Mouse (Mus musculus): ENCODE measurements at regions not wholly inside any gene's neighbourhood (a gene's known extent, or its start where the extent isn't known, plus 50 kb on each side); places are given as distances from the start of the nearest gene placed in this dataset.

DNA sequence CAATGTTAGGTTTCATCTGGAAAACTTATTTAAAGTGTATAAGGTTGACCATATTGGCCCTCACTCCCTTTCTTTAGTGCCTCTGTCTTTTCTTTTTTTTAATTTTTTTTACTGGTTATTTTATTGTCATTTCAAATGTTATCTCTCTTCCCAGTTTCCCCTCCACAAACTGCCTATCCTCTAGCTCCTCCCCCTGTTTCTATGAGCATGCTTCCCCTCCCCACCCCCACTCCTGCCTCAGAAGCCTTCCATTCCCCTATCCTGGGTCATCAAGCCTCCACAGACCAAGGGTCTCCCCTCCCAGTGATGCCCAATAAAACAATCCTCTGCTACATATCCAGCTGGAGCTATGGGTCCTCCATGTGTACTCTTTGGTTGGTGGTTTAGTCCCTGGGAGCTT is 2134.9 kb upstream of the Lrrc6 start:
- DNase-seq (ENCODE audit: low spot score), result no peak

DNA sequence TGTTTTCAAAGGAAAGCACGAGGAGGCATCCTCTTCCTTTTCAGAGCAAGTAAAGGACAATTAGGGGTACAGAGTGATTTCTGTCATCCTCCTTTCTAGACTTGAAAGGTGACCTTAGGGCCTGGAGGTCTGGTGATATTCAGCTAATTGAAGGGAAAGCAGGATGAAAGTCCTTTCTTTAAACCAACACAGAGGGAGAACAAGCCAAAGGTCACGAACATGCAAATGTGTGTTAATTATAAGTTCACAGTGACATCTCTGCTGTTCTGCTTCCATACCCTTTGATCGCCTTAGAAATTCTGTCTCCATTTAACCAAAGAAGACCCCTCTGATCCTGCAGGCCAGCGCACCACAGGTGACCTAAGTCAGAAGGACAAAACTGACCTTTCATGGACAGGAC is 2126.3 kb upstream of the Lrrc6 start:
- no peak for DNase-seq (ENCODE audit: low spot score)

GRCm38 (mm10) chr15:68624831-68625230 is 2124.1 kb upstream of the Lrrc6 start:
- no peak for DNase-seq (ENCODE audit: low spot score)

DNA sequence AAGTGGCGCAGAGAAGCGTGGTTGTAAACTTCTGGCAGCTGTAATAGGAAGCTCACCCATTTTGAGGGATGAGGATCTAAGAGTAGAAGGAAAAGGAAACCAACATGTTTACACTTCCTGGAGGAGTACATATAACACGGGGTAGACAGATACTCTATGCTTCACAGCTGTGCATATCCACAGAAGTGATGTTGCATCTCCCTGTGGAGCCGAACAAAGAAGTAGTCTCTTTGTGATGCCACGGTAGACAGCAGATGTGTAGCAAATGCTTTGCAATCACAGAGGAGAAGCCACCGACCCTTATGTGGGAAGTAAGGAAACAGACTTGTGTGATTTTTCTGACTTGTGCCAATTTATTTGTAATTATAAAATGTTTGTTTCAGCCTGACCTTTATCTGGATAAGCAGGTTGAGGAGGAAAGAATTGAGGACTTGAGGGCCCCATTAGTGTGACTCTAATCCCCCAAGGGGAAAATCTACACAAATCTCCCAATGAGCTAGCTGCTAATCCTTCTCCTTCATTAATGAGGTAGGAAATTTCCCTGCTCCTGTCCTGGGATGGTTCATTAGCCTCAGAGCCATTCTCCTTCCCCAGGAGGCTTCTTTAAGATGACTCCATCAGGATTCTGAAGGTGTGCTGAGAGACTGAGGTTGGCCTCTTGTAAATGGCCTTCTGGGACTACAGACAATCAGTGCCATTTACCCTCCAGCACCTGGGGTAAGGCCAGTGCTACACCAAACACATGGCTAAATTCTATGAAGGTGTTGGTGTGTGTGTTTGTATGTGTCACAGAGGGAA is 2119.9 kb upstream of the Lrrc6 start:
- DNase-seq (ENCODE audit: low spot score), result no peak

DNA sequence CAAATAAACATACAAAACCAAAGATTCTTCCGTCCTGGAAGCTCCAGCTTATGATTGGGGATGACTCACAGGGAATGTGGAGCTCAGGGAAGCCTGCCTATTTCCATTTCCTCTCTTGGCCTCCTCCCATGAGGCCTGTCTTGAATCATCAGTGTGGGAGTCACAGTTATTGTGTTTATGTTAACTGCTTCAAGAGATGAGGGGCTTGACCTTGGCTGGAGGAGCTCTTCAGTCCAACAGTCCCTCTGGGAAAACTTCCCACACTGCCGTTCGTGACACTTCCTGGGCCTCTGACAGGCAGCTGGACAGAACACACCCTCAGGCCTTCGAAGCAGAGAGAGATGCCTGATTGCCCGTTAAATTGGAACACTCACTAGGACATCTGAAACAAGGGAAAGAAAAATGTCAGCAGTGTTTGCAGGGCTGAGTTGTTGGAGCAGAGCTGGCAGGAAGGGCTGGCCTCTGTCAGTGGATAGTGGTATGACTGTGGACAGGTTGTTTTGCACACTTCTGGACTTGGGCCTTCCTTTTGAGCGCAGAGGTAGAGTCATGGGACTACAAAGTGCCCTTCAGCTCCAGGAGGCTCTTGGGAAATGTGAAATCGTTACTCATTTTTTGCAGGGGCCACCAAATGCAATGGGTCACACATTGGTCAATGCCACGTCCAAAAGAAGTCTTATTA is 2105.5 kb upstream of the Lrrc6 start:
- DNase-seq (ENCODE audit: low spot score), result peak; percentile 4

DNA sequence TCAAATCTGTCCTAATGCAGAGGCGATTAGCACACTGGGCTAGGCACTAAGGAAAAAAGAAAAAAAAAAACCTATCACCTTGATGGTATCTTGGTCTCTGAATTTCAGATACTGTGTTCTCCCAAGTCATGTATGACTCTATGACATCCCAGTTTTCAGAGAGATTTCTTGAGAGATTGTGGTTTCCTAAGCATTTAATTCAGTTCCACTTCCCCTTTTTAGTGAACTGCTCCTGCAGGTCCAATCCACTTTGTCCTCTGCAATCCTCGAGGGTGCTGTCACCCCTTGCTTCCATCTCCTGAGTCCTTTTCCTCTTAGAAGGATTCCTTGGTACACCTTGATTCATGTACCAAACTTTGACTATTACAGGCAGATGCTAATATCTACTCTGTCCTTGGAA is 2104.8 kb upstream of the Lrrc6 start:
- no peak for DNase-seq (ENCODE audit: low spot score)

DNA sequence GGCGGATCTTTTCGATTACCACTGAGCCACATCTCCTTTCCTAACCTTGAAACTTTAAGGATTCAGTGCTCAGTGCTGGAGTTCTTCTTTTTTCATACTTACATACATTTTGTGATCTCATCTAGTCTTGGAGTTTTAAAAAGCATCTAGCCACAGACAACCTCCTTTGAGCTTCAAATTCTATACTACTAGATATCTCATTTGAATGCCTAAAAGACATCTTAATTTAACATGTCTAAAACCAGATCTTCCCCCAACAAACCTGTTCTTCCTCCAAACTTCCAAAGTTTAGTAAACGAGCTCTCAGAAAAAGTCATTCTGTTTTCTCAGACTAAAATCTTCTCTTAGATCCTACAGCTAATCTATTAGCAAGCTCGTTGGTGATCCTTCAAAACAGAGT is 2081.5 kb upstream of the Lrrc6 start:
- no peak for DNase-seq (ENCODE audit: low spot score)

DNA sequence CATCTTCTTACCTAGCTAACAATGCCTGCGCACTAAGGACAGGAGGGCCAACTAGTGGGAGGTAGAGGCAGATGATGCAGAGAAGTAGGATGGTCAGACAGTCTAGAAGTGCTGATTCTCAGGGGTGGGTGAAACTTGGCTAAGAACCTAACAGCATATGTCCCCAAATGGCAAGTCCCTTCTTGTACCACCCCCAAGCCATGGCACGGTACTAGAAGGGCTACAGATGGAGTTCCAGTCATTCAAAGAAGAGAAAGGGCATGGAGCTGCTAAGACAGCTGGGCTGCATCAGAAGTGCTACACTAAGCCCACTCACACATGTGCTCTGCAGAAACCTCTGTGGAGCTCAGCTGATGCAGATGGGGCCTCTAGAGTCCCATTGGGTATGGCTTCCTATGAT is 2078.8 kb upstream of the Lrrc6 start:
- DNase-seq (ENCODE audit: low spot score), result no peak

- no peak for DNase-seq (ENCODE audit: low spot score)
These were observed 2059.9 kb upstream of the Lrrc6 start for GRCm38 (mm10) chr15:68560654-68561053.

DNA sequence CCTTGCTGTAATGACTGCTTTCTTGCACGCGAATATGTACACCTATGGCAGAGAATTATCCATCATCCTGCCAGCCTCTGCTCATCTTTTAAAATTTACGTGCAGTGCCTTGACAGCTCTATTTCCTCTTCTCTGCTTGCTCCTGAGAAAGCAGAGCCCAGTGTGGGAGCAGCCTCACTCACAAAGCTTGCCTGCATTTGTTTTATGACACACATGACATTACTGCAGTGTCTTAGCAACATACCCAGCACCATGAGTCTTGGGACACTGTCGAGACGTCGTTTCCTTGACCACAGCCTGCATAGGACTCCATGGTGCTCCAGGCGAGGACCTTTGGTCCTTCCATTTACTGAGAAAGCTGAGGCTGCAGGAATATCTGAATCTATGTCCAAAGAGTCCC is 2055.4 kb upstream of the Lrrc6 start:
- no peak for DNase-seq (ENCODE audit: low spot score)

DNA sequence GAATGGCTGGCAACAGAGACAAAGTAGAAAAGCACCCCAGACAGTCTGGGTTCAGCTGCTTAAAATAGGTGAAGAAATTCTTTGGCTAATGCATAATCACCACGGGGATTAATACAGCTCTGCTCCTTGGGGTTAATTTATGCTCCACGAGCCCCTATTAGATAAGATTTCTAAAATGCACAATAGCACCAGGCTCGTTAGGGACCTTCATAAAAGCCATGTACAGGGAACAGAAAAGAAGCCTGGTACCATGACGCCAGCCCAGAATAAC is 2035.3 kb upstream of the Lrrc6 start:
- DNase-seq (ENCODE audit: low spot score), result no peak

DNA sequence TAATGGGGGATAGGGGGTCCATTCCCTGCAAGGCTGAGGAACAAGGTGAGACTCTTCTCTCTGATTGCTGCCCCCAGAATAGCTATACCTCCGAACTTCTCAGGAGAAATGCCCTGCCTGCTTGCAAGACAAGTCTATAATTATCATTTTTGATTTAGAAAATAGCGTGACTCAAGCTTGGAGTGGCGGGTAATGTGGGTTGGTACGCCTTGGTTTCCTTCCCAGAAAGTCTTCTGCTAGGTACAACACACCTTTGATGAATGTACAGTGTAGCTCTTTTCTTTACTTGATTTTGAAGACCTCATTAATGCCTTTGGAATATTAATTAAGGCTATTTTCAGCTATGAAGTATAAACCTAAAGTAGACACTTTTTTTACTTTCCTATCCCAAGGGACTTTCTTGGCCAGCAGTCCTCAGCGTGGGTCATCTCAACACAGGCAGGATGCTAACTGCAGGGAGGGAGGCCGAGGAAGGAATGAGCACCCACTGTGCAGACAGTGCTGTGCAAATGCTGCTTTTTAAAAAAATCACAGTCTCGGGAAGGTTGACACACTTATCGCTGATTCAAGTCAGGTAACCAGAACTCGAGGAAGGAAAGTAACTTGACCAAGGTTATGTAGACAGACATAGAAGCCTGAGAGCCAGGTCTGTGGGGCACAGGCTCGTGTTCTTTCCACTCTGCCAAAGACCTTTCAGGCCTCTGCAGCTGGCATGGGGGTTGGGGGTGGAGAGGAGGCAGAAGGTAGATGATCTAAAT is 2034.8 kb upstream of the Lrrc6 start:
- no peak for DNase-seq (ENCODE audit: low spot score)

- no peak for DNase-seq (ENCODE audit: low spot score)
These were observed 2020.0 kb upstream of the Lrrc6 start for GRCm38 (mm10) chr15:68520759-68521158.

- DNase-seq (ENCODE audit: low spot score), result no peak
These were observed 2011.7 kb upstream of the Lrrc6 start for GRCm38 (mm10) chr15:68512431-68512830.

DNA sequence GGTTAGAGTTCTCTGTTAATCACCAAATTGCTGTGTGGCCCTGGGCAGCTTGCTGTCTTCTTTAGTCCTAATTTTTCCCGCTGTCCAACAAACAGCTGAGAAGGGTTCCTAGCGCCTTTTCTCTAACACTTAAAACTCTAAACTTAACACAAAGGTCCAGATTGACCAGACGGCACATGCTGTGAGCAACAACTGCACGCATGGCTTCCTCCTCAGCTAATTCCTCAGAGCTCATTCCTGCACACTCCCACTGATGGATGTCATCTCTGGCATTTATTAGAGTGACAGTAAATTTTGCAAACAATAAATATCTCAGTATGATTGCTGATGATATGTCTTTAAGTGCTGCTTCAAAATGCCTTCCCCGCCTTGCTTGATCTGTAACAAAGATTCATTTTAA is 2007.5 kb upstream of the Lrrc6 start:
- DNase-seq (ENCODE audit: low spot score), result no peak

DNA sequence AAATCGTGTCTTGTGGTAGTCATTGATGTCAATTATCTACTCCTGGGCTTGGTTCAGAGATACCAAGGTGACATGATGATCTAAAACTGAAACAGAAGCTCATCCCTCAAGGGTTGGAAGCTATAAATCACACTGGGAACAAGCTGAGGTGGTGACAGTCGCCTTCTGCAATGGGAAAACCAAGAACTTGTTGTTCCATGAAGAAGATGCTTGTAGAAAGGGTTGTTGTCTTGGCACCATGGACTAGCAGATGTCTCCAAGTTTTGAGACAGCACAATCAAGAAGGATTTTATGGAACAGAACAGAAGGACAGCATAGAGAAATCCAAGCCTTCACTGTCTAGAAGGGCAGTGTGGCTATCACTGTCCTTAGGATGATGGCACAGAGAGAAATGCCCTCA is 2005.4 kb upstream of the Lrrc6 start:
- DNase-seq (ENCODE audit: low spot score), result no peak

DNA sequence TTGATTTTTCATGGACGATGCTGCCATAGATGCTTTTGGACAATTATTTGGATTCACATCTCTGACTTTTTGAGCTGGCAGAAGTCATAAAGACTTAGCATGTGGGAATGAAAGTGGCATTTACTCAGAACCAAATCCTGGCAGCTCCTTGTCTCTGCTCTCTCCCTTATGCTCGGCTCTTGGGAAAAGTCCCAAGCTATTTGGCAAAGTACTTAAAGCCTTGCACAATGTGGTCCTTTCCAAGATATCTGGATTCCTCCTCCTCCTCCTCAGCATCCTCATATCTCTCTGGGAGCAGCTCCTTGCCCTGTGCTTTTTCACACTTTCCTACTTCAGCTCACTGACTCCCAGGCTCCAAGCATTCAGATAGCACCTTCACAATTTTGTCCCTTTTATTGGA is 1995.7 kb upstream of the Lrrc6 start:
- DNase-seq (ENCODE audit: low spot score), result no peak

- DNase-seq (ENCODE audit: low spot score), result no peak
These were observed 1984.1 kb upstream of the Lrrc6 start for GRCm38 (mm10) chr15:68484789-68485188.

DNA sequence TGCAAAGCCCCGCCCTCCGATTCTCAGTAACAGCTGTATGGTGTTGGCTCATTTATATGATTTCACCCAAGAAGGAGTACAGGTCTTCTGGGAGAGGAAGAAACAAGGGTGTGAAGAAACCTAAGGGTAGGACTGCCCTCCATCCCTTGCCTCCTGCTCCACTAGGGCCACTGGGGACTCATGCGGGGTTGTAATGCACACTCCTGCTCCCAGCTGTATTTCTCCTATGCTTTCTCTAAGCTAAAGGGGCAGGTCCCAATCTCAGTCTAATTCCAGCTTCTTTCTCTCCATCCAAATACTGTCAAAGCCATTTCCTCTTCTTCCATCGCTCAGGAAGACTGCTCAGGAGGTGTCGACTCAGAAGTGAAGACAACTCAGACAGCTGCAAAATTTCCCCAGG is 1977.0 kb upstream of the Lrrc6 start:
- DNase-seq (ENCODE audit: low spot score), result no peak

GRCm38 (mm10) chr15:68471928-68472327 is 1971.2 kb upstream of the Lrrc6 start:
- DNase-seq (ENCODE audit: low spot score), result no peak

GRCm38 (mm10) chr15:68462851-68463250 is 1962.1 kb upstream of the Lrrc6 start:
- DNase-seq (ENCODE audit: low spot score), result peak; percentile 3

DNA sequence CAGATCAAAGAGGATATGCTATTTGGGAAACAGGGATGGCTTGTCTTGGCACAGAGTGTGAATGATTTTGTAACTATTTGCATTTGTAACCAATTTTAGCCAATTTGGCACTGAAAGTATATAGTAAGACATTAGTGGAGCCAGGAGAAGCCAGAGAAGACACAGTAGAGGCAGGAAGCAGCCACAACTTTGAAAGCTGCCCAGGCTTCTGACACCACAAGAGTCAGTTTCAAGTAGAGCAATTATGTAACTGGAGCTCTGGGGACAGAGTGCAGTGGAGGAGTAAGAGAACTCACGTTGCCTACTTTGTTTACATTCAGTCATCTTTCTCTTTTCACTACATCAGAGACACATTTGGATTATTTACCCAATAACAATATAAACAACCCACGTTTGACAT is 1956.5 kb upstream of the Lrrc6 start:
- DNase-seq (ENCODE audit: low spot score), result no peak

DNA sequence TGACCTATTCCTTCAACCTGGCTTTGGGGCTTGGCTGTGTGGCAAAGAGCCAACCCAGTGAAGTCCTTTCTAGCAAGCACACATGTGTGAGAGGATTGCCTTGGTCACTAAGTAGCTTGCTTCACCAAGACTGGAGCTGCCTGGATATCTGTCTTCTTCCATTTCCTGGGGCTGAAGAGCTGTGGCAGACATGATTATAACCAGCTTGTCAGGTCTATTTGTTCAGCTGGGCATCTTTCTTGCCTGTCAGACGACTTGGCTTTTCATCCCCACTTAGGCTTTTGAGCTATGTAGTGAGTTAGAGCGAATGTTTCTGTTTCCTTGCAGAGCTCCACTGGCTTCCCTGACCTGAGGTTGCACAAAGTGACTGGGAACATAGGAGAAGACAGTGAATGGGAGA is 1951.3 kb upstream of the Lrrc6 start:
- DNase-seq (ENCODE audit: low spot score), result peak; percentile 36
